Mouse (Mus musculus): ENCODE results near the gene AI661453. TPM values are rescaled to one million over a fixed set of nuclear protein-coding genes. Genes with fewer than 3 reads are reported as not detected.

The AI661453 gene
- polyA plus RNA-seq, 1 experiment from 2014 or later = 0.19 TPM

DNA sequence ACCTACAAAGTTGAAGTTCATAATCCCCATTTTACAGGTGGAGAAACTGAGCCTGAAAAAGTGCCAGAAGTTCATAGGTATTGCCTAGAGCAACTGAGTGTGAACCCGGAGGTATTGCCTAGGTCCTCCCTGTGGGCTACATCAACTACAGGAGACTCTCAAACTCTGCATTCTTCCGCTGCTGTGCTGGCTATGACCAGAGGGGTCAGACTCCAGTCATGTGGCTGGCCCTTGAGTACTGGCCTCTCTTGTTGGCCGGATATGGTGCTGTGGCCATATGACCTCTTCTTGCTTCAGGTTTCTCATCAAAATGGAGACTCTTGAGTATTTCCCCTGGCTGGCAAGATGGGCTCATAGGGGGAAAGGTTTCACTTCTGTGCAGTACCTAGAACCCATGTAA, 5.9 kb downstream of the AI661453 start:
- no peak for ATAC-seq (ENCODE audit: low FRiP score)
- 84% methylated on average over 3 of the region's 3 CpGs for WGBS
- Histone ChIP-seq H3K27ac (replicated peaks) (no peak overlapping the region), H3K36me3 (no peaks in the 10 kb centered on the region), H3K27me3 (replicated peaks) (peaks cover 17% of the 10 kb centered on the region), H3K4me1 (0 out of 2 replicates have a peak, but pooled peaks cover 8% of the 10 kb centered on the region), H3K9ac (replicated peaks) (no peak overlapping the region), H3K9me3 (replicated peaks) (no peaks in the 10 kb centered on the region), H3K4me2 (no peak overlapping the region), H3K4me3 (replicated peaks) (no peak overlapping the region)

DNA sequence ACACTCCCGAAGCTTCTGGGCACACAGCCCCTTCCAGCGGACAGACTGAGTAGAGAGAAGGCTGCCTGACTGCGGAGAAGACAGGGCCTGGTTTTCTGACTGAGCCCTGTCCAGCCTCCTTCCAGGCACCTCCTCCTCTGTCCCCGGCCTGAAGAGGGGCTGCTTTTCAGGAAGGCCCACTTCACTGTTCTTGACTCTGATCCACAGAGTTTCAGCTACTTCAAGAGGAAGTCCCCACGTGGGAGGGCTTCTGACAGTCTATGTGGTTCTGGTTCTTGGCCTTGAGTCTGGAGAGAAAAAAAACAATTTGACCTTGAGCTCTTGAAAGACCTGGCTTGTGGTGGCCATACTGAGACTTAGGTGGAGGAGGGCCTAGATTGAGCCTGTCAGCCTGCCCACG, 7.7 kb downstream of the AI661453 start:
- no peaks in the 10 kb centered on the region for H3K36me3 ChIP-seq
- no peak overlapping the region for H3K27ac ChIP-seq (replicated peaks)
- WGBS = 76% methylated on average over 6 of the region's 6 CpGs
- no peak overlapping the region for H3K9ac ChIP-seq (replicated peaks)
- H3K4me3 ChIP-seq (replicated peaks) = no peak overlapping the region
- ATAC-seq (ENCODE audit: low FRiP score) = no peak
- 0 out of 2 replicates have a peak, but pooled peaks cover 8% of the 10 kb centered on the region for H3K4me1 ChIP-seq
- no peaks in the 10 kb centered on the region; the same call in 1 of the 2 replicates for H3K27me3 ChIP-seq (replicated peaks)
- no peak overlapping the region for H3K4me2 ChIP-seq
- no peaks in the 10 kb centered on the region for H3K9me3 ChIP-seq (replicated peaks)

DNA sequence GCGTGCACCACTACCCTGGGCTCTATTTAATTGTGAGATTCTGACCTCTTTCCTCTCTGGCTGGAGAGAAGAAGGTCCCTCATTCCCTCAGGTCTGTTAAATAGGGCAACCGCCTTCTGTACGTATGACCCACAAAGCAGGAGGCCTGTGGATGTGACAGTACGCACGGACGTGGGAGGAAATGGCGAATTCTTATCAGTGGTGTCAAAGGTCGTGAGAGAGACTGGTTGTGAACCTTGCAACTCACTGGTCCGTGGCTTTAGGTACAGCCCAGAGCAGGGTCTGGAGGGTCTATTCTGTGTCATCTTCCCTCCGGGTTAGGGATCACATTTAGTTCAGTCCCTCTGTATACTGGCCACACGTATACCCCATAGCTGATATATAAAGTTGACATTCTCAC, 9.1 kb downstream of the AI661453 start:
- no peak overlapping the region for H3K4me2 ChIP-seq
- H3K27me3 ChIP-seq (replicated peaks) = no peaks in the 10 kb centered on the region
- H3K4me1 ChIP-seq = 0 out of 2 replicates have a peak, but pooled peaks cover 4% of the 10 kb centered on the region
- no peak for ATAC-seq (ENCODE audit: low FRiP score)
- H3K4me3 ChIP-seq (replicated peaks) = no peak overlapping the region
- no peaks in the 10 kb centered on the region for H3K9me3 ChIP-seq (replicated peaks)
- 82% methylated on average over 11 of the region's 11 CpGs for WGBS
- no peak overlapping the region for H3K9ac ChIP-seq (replicated peaks)
- H3K27ac ChIP-seq (replicated peaks) = no peak overlapping the region
- H3K36me3 ChIP-seq = no peaks in the 10 kb centered on the region

DNA sequence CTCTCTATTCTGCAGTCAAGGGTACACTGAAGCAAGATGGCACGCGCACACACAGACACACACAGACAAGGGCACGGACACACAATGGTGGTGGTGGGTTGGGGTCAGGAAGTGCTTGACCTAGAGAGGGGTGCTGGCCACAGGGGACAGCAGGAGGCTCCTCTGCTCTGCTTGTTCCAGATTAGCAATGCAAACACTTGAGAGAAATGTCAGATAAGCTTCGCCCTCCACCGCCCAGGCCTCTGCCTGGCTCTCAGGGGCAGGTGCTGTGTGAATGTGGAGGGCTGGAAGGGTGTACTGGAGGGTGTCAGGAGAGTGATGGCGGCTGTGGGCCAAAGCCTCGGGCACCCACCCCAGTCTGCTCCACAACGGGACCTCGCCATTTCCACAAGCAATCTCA, 9.6 kb downstream of the AI661453 start:
- H3K27ac ChIP-seq (replicated peaks) = no peak overlapping the region
- H3K9ac ChIP-seq (replicated peaks) = no peak overlapping the region
- no peaks in the 10 kb centered on the region for H3K9me3 ChIP-seq (replicated peaks)
- H3K27me3 ChIP-seq (replicated peaks) = no peaks in the 10 kb centered on the region
- ATAC-seq (ENCODE audit: low FRiP score) = no peak
- no peaks in the 10 kb centered on the region for H3K36me3 ChIP-seq
- no peak overlapping the region for H3K4me3 ChIP-seq (replicated peaks)
- H3K4me2 ChIP-seq = no peak overlapping the region
- H3K4me1 ChIP-seq = 0 out of 2 replicates have a peak, but pooled peaks cover 2% of the 10 kb centered on the region
- WGBS = 83% methylated on average over 9 of the region's 9 CpGs

DNA sequence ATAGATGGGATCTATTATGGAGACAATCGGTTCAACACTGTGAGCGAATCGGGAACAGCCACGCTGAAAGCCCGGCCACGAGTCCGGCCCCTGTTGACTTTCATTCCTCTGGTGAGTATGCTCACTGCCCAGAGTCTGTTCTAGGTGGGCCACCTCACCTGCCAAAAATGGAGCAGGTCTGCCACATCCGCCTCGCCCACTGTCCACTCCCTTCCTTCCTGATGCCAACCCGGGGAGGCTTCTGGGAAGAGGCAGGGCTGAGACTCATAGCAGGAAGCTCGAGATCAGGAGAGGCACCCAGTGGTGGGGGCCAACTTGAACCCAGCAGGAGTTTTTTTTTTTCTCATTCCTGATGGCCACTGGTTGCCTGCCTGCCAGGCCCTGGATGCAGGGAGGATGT, 10.1 kb downstream of the AI661453 start:
- H3K4me2 ChIP-seq = no peak overlapping the region
- no peaks in the 10 kb centered on the region for H3K9me3 ChIP-seq (replicated peaks)
- no peak overlapping the region for H3K4me3 ChIP-seq (replicated peaks)
- H3K9ac ChIP-seq (replicated peaks) = no peak overlapping the region
- H3K4me1 ChIP-seq = 0 out of 2 replicates have a peak, but pooled peaks cover 2% of the 10 kb centered on the region
- ATAC-seq (ENCODE audit: low FRiP score) = no peak
- H3K27ac ChIP-seq (replicated peaks) = no peak overlapping the region
- no peaks in the 10 kb centered on the region for H3K27me3 ChIP-seq (replicated peaks)
- H3K36me3 ChIP-seq = no peaks in the 10 kb centered on the region
- 91% methylated on average over 11 of the region's 11 CpGs for WGBS

DNA sequence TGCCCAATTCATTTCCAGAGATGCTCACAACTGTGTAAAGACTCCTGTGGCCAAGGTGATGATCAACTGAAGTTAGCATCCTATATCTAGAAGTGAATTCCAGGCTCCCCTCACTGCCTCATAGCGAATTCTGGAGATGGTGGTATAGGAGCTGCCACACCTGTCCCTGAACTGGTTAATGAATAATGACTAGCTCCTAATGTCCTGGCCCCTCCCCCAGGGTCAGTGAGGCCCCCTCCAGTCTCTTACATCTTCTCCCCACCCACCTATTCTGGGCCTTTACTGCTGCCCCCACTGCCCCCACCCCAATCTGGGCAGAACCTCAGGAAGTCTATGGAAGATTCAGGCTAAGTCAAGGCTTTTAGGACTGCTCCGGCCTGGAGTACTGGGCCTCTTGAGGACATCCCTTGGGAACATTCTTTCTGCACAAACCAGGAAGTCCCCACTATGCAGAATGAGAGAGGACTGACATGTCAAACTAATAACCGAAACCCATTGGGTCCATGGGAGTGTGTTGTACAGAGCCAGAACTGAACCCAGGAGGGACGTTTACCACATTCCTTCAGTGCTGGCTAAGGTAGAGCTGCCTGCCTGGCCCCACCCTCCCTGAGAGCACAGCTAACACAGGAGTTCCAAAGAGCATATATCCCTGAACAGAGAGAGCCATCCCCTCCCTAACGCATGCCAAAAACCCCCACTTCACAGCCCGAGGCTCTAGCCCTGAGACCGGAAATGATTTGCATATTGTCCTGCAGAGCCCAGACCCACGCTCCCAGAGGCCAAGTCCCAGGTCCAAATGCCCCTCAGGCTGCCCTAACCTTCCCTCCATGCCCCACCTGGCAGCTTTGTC, 12.3 kb downstream of the AI661453 start:
- Histone ChIP-seq H3K9ac (replicated peaks) (no peak overlapping the region), H3K36me3 (no peaks in the 10 kb centered on the region), H3K4me2 (no peak overlapping the region), H3K4me3 (replicated peaks) (no peak overlapping the region), H3K4me1 (0 out of 2 replicates have a peak, but pooled peaks cover 2% of the 10 kb centered on the region), H3K27ac (replicated peaks) (no peak overlapping the region), H3K9me3 (replicated peaks) (no peaks in the 10 kb centered on the region), H3K27me3 (replicated peaks) (no peaks in the 10 kb centered on the region)
- 40% methylated on average over 8 of the region's 8 CpGs for WGBS
- ATAC-seq (ENCODE audit: low FRiP score) = no peak

DNA sequence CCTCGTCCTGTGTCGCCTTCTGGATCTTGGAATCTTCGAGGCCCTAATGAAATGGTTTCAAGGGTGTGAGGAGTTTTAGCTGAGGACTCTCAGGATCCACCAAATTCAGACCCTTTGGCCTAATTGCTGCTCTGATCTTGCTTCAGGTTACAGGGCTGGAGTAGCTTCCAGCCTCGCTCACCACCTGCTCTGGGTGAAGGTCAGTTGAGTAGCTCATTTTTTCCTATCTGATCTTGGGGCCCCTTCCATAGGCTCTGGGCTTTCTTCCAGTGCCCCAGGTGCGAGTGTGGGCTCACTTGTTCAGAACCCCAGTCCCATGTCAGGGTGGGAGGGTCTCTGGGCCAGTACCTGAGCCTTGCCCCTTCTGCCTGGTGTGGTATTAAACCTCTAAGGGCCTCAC, 13.0 kb downstream of the AI661453 start:
- no peak overlapping the region for H3K9ac ChIP-seq (replicated peaks)
- H3K4me1 ChIP-seq = 0 out of 2 replicates have a peak, but pooled peaks cover 2% of the 10 kb centered on the region
- H3K4me2 ChIP-seq = no peak overlapping the region
- H3K36me3 ChIP-seq = no peaks in the 10 kb centered on the region
- H3K4me3 ChIP-seq (replicated peaks) = no peak overlapping the region
- no peaks in the 10 kb centered on the region for H3K9me3 ChIP-seq (replicated peaks)
- no peak overlapping the region for H3K27ac ChIP-seq (replicated peaks)
- 80% methylated on average over 5 of the region's 5 CpGs for WGBS
- ATAC-seq (ENCODE audit: low FRiP score) = no peak
- H3K27me3 ChIP-seq (replicated peaks) = no peaks in the 10 kb centered on the region

DNA sequence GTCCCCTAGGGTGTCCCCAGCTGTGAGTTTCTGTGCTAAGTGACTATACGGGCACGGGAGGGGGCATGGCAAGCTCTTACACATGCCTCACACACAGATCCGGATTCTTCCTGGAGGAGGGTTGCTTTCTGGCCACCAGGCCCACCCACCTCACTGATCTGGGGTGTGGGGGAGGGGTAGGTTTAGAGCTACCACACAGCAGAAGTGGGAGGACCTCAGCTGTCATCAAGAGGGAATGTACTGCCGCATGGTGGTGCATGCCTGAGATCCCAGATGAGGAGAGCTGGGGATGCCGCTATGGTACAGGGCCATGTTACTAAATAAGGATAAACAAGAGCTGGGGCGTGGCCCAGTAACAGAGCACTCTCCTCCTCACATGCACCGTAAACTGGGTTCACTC, 13.8 kb downstream of the AI661453 start:
- Histone ChIP-seq H3K4me2 (no peak overlapping the region), H3K36me3 (no peaks in the 10 kb centered on the region), H3K9ac (replicated peaks) (no peak overlapping the region), H3K27ac (replicated peaks) (no peak overlapping the region), H3K4me3 (replicated peaks) (no peak overlapping the region), H3K27me3 (replicated peaks) (no peaks in the 10 kb centered on the region), H3K9me3 (replicated peaks) (no peaks in the 10 kb centered on the region), H3K4me1 (0 out of 2 replicates have a peak, but pooled peaks cover 2% of the 10 kb centered on the region)
- ATAC-seq (ENCODE audit: low FRiP score) = no peak
- 38% methylated on average over 7 of the region's 7 CpGs for WGBS

DNA sequence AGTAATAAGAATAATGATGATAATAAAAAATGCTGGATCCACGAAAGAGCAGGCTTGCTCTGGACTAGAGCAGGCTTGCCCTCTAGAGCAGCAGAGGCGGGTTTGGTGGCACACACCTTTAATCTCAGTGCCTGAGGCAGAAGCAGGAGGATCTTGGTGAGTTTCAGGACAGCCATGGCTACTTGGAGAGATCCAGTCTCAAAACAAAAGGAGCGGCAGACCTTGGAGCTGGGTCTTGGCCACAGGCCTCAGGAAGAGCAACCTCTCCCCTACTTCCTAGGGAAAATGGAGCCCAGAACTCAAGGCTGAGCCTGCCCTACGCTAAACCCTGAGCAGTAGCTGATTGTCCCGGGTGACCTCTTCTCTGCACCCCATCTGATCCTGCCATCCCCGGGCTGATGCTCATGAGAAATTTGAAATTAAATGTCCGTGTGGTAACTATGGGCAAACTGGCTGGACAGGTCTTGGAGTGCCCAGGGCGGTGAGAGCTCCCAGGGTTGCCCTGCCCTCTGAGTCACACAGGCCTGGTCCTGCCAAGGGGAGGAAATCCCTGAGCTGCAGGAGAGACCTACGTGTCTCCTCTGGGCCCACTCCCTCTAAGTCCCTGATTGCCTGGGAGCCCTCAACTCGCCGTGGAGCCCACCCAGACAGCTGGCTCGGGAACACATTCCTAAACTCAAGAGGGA, 14.6 kb downstream of the AI661453 start:
- no peak for ATAC-seq (ENCODE audit: low FRiP score)
- Histone ChIP-seq H3K27ac (replicated peaks) (no peak overlapping the region), H3K9me3 (replicated peaks) (no peaks in the 10 kb centered on the region), H3K27me3 (replicated peaks) (no peaks in the 10 kb centered on the region), H3K4me1 (0 out of 2 replicates have a peak, but pooled peaks cover 2% of the 10 kb centered on the region), H3K4me2 (no peak overlapping the region), H3K36me3 (no peaks in the 10 kb centered on the region), H3K9ac (replicated peaks) (no peak overlapping the region), H3K4me3 (replicated peaks) (no peak overlapping the region)
- WGBS = 86% methylated on average over 12 of the region's 12 CpGs

DNA sequence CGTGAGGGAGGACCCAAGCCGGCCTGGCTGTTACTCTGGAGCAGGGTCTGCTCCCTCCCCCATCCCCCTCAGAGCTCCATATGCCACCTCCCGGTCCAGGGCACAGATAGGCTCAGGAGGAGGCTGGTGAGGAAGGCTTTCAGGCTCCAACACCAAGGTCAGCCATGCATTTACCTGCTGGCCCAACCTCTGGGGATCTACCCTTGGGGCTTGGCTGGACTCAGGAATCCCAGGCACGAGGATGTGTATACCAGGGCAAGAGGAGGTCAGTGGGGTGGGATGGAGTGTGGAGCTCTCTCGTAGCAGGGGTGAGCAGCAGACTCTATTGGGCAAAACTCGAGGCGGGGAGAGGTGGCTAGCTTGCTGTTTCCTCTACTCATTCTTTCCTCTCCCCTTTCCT, 16.5 kb downstream of the AI661453 start:
- H3K36me3 ChIP-seq = no peaks in the 10 kb centered on the region
- H3K4me1 ChIP-seq = 0 out of 2 replicates have a peak, but pooled peaks cover 2% of the 10 kb centered on the region
- H3K9me3 ChIP-seq (replicated peaks) = no peaks in the 10 kb centered on the region
- no peak overlapping the region for H3K4me2 ChIP-seq
- H3K27ac ChIP-seq (replicated peaks) = no peak overlapping the region
- no peaks in the 10 kb centered on the region for H3K27me3 ChIP-seq (replicated peaks)
- no peak overlapping the region for H3K4me3 ChIP-seq (replicated peaks)
- H3K9ac ChIP-seq (replicated peaks) = no peak overlapping the region
- ATAC-seq (ENCODE audit: low FRiP score) = no peak
- WGBS = 58% methylated on average over 7 of the region's 7 CpGs

DNA sequence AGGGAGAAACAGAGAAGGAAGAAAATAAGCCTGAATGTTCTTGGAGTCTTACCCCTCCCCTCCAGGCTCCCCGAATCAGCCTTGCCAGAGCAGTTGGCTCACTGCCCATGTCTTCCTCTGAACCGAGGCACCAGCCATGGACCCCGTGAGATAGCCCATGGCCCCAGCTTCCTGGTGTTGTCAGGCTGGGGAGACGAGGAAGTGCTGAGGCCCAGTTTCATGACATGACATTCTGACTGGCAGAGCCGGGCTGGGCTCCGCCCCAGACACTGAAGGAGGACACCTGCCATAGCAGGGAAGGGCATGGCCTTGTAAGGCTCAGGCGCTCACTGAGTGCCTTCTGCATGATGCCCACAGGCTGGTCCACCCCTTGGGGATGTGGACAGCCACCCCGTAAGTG, 18.3 kb downstream of the AI661453 start:
- no peak overlapping the region for H3K27ac ChIP-seq (replicated peaks)
- no peak overlapping the region for H3K4me2 ChIP-seq
- H3K4me1 ChIP-seq = 0 out of 2 replicates have a peak, but pooled peaks cover 2% of the 10 kb centered on the region
- H3K27me3 ChIP-seq (replicated peaks) = no peaks in the 10 kb centered on the region
- no peak for ATAC-seq (ENCODE audit: low FRiP score)
- 64% methylated on average over 8 of the region's 8 CpGs for WGBS
- H3K36me3 ChIP-seq = no peaks in the 10 kb centered on the region
- no peak overlapping the region for H3K4me3 ChIP-seq (replicated peaks)
- no peaks in the 10 kb centered on the region for H3K9me3 ChIP-seq (replicated peaks)
- no peak overlapping the region for H3K9ac ChIP-seq (replicated peaks)

DNA sequence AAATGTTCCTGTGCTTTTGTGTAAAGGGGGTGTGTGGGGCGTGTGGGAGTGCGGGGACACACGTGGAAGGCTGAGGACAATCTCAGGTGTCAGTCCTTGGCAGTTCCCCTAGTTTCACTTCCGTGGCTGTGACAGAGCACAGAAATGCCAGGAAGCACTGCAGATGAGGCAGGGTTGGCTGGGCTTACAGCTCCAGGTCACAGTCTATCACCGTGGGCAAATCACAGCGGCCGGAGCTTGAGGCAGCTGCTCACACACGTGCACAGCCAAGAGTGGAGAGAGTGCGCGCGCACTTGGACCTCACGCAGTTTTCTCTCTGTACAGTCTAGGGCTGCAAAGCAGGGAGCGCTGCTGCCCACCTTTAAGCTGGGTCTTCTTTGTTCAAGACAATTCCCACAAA, 21.9 kb downstream of the AI661453 start:
- no peak overlapping the region for H3K27ac ChIP-seq (replicated peaks)
- H3K4me3 ChIP-seq (replicated peaks) = no peak overlapping the region
- H3K36me3 ChIP-seq = no peaks in the 10 kb centered on the region
- 78% methylated on average over 13 of the region's 13 CpGs for WGBS
- ATAC-seq (ENCODE audit: low FRiP score) = no peak
- no peak overlapping the region for H3K4me2 ChIP-seq
- no peaks in the 10 kb centered on the region for H3K27me3 ChIP-seq (replicated peaks)
- H3K9me3 ChIP-seq (replicated peaks) = no peaks in the 10 kb centered on the region
- H3K4me1 ChIP-seq = no peaks in the 10 kb centered on the region
- H3K9ac ChIP-seq (replicated peaks) = no peak overlapping the region

Data from neural tube, embryonic 15.5 days (tissue).